Mouse (Mus musculus): ENCODE measurements around the gene Tead2.

Tead2 gene

GRCm38 (mm10) chr7:45257063-45257840 lies 41.7 kb downstream of the Tead2 start:
- DNase-seq (ENCODE audit: low read depth, low spot score), result no peak

- DNase-seq (ENCODE audit: low read depth, low spot score), result no peak
Measured at GRCm38 (mm10) chr7:45259281-45259680, 43.7 kb downstream of the Tead2 start.

GRCm38 (mm10) chr7:45262266-45262665 lies 46.7 kb downstream of the Tead2 start:
- no peak for DNase-seq (ENCODE audit: low read depth, low spot score)

- DNase-seq (ENCODE audit: low read depth, low spot score), result no peak
Measured at GRCm38 (mm10) chr7:45263006-45263607, 47.6 kb downstream of the Tead2 start.

- no peak for DNase-seq (ENCODE audit: low read depth, low spot score)
Measured at GRCm38 (mm10) chr7:45264348-45264747, 48.8 kb downstream of the Tead2 start.

- no peak for DNase-seq (ENCODE audit: low read depth, low spot score)
Measured at GRCm38 (mm10) chr7:45265518-45265917, 50.0 kb downstream of the Tead2 start.

GRCm38 (mm10) chr7:45272786-45273412 lies 57.3 kb downstream of the Tead2 start:
- no peak for DNase-seq (ENCODE audit: low read depth, low spot score)

GRCm38 (mm10) chr7:45273672-45274071 lies 58.1 kb downstream of the Tead2 start:
- no peak for DNase-seq (ENCODE audit: low read depth, low spot score)

- DNase-seq (ENCODE audit: low read depth, low spot score), result peak; percentile 37
Measured at GRCm38 (mm10) chr7:45277136-45277760, 61.7 kb downstream of the Tead2 start, which contains the start of gene Slc6a21. TSS of gene Slc6a21 (plus strand) at chr7:45277513.

Data from embryo, embryonic 11.5 days (tissue).